Mouse (Mus musculus) adrenal gland, postnatal 25 days (tissue): ENCODE measurements around the gene Fam222b. TPM values are rescaled to one million over a fixed set of nuclear protein-coding genes. Genes with fewer than 3 reads are reported as not detected.
"Not testable (repeated sequence)": the region's sequence is repeated elsewhere in the genome, so short reads cannot be mapped to it uniquely, and the experiment has no call there.

ENCODE experiments used
- DNase-seq: peaks from one replicate; pipeline ENCODE4 v3.0.0; 2021; ENCODE audit warnings: mixed read lengths
- long read RNA-seq: library from polyadenylated mRNA; stranded (forward); transcript quantifications from one replicate; pipeline ENCODE4 v2.0.0, GENCODE M21; 2021
- total RNA-seq: library from RNA; stranded (reverse); gene quantifications from 2 replicates; pipeline ENCODE4 v1.2.3, GENCODE M21; 2021

The Fam222b gene
- 23.3 and 23.9 TPM in 2 replicates for total RNA-seq
- long read RNA-seq, partial matches to known transcripts: 0 of 14 reads
- long read RNA-seq, other reads (novel, unspliced or antisense): 12 of 14 reads

DNA sequence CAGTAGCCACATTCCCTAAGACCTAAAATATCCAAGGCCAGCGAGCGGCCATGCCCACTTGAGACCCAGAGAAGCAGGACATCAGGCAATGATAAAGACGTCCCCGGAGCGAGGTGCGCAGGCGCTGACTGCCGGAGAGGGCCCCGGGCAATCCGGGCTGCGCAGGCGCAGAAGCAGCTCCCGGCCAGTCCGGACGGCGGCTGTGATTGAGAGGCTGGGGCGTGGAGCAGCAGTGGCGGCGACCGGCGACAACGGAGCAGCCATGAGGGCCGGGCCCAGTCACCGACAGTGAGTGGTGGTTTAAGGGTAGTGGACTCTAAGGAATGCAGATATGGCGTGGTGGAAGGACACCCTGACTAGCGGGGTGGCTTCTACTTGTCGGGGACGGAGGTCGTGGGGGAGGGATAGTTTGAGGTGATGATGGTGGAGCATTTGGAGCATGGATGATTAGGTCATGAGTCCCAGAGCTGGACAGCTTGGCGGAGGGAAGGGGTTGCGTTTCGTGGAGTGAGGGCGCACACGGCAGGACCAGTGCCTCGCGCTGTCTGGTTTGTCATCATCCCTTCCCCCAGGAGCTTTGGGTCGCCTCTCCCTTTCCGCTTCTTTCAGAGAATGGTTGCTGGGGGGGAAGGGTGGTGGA lies at the start of gene Fam222b:
Fam222b (plus strand) TSS at position 157 of the 640 bp plus-strand sequence.
- DNase-seq: peak; percentile 96

- peak; percentile 90 for DNase-seq
These were observed 49.7 kb upstream of the Fam222b start for GRCm38 (mm10) chr11:78044758-78045251.

DNA sequence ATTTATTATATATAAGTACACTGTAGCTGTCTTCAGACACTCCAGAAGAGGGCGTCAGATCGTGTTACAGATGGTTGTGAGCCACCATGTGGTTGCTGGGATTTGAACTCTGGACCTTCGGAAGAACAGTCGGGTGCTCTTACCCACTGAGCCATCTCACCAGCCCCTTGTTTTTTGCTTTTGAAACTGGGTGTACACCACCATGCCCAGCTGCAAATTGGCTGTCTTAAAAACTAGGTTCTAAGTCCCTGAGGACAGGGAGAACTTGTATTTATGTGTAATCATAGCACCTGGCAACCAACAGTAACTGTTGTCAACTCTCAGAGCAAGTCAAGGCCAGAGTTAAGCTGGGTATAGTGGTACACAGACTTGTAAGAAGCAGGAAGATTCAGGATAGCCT lies 45.8 kb upstream of the Fam222b start:
- not testable (repeated sequence) for DNase-seq

- no peak for DNase-seq
These were observed 41.4 kb upstream of the Fam222b start for GRCm38 (mm10) chr11:78053078-78053477.

DNA sequence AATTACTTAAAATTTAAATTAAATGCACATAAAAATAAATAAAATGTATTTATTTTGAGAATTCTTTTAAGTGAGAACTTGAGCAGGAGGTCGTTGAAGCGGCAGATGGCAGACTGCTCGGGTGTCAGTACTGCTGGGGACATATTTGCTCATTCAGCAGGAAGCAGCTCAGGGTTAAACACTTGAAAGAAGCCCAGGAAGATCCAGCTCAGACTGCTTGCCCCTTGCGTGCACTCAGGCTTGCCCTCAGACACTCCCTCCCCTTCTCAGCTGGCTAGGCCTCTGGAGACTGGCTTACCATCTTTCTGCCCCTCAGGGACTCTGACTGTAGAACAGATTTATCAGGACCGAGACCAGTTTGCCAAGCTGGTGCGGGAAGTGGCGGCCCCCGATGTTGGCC lies 37.5 kb upstream of the Fam222b start:
- no peak for DNase-seq

- peak; percentile 78 for DNase-seq
These were observed 34.4 kb upstream of the Fam222b start for GRCm38 (mm10) chr11:78059833-78060757.

GRCm38 (mm10) chr11:78062563-78062962 lies 31.9 kb upstream of the Fam222b start:
- no peak for DNase-seq

- DNase-seq: no peak
These were observed 28.6 kb upstream of the Fam222b start for GRCm38 (mm10) chr11:78065906-78066305.

DNA sequence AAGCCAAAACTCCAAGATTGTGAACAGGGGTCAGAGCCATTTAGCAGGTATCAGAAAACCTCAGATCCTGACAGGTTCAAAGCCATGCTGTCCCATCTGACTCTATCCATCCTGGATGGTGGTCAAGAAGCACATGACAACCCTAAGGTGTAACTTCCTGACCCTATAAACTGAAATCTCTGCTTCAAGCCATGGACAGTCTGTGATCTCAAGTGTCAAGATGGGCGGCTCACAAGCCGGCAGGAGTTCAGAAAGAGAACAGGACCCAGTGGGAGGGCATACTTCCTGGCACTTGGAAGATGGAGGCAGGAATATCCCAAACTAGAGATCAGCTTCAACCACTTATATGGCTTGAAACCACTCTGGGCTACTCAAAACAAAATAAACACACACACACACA lies 27.8 kb upstream of the Fam222b start:
- no peak for DNase-seq

DNA sequence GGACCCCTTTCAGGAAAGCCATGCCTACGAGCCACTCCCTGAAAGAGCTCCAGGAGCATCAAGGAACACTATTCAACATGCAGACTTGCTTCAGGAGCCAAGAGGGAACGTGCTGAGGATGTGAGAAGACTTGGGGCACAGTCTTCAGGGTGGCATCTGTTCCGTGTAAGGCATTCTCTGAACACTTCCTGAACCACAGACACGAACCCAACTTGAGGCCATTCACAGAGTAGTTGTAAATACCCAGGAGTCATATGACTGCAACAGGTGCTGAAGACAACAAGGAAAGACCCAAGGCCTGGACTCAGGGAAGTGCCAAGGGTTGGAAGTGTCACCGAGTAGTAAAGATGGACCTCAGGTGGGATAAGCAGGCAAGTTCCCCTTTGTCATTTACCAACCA lies 26.9 kb upstream of the Fam222b start:
- DNase-seq: no peak

DNA sequence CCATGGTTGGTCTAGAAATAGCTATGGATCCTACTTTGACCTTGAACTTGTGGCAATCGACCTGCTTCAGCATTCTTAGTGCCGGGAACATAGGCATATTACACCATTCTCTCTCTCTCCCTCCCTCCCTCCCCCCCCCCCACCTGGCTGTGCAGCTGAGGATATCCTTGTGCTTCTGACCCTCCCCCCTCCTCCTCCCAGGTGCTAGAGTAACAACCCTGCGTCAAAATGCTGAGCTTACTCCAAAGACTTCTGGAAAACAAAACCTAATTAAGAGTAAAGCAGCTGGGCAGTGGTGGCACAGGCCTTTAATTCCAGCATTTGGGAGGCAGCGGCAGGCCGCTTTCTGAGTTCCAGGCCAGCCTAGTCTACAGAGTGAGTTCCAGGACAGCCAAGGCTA lies 25.3 kb upstream of the Fam222b start:
- DNase-seq: no peak

DNA sequence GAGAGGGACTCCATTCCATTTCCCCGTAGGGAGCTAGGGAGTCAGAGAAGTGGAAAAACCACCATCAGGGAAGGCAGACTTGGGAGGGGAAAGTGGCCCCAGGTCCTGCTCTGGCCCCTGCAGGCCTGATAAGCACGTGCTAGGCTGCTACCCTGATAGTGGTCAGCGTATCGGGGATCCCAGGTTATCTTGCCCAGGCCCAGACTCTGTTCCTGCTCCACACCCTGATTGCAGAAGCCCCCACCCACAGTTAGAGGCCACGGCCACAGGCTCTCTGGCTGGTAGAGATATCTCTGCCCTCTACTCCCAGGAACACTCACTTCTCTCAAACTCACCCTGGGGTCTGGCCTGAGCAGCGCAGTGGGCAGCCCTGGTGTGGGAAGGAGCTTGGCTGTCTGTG lies 24.8 kb upstream of the Fam222b start:
- no peak for DNase-seq

GRCm38 (mm10) chr11:78071938-78072337 lies 22.5 kb upstream of the Fam222b start:
- no peak for DNase-seq

DNA sequence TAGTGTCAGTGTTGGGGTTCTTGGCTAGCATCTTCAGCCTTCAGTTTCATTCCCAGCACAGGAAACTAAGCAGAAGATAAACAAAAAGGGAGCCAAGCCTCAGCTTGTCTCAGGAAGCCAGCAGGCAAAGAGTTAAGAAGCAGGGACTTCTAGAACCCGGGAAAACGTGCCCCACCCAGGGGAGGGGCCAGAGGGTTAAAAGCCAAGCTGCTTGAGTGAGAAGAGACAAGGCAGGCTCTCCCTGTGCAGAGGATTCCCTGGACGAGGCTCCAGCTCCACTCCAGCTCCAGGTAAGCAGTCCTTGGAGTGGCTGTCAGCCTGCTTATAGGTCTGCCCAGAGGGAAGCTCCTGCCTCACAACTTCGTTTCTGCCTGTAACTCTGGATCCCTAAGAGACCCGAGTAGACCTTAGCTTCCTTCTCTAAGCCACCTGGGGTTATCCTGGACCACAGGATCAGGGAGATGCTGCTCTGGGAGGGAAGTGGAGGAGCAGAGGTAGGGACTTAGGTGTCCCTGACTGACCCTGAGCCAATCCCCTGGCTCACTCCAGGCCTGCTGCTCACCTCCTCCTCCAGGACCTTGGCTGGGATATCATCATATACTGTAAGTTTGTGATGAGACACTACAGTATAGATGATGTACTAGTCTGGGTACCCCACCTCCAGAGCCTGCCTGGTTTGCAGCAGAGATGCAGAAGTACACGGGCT lies 21.9 kb upstream of the Fam222b start:
- DNase-seq: no peak

- no peak for DNase-seq
These were observed 20.7 kb upstream of the Fam222b start for GRCm38 (mm10) chr11:78073577-78074276.

DNA sequence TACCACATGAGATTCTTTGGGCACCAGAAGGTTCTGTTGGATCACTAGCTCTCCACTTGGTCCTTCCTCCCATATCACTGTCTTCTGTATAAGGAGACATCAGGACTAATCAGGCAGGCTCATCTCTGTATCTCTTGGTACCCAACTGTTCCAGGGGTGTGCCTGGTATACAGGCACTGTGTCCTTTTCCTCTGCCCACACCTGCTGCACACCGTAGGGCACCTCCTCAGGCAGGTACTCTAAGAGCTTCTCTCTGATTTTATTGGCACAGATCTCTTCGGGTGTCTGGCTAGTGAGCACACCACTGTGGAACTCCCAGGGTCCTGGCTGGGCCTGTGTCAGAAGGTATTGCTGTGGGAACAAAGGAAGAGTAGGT lies 20.2 kb upstream of the Fam222b start:
- no peak for DNase-seq

DNA sequence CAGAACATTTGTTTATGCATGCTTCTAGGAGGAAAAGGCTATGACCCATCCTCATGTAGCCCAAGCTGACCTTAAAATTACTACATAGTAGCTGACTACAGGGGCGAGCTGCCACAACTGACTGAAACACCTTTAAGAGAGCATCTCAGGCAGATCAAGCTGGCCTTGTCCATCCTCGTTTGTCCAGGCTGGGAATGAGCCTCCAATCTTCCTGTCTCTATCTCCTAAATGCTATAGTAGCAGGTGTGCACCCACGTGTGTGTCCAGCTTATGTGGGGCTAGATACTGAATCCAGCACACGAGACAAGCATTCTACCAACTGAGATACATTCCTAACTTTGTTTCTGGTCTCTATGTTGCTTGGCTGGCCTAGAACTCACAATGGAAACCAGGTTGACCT lies 19.8 kb upstream of the Fam222b start:
- no peak for DNase-seq

- DNase-seq: peak; percentile 84
These were observed 14.2 kb upstream of the Fam222b start, which contains the start of gene Eral1 for GRCm38 (mm10) chr11:78079961-78080921. Eral1 (minus strand) TSS chr11:78080383.

DNA sequence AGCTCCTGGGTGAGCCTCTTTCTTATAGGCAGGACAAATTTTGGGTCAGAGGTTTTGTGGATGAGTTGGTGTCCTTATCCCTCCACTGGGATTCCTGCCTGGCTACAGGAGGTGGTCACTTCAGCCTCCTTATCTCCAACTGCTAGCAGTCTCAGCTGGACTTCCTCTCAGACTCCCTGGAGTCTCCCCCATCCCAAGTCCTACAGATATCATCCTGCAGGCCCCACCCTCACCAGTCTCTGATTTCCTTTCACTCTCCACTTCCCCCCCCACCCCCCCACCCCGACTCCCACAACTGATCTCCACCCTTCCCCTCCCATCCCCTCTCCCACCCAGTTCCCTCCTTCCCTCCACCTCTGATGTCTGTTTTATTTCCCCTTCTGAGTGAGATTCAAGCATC lies 10.9 kb upstream of the Fam222b start:
- no peak for DNase-seq

DNA sequence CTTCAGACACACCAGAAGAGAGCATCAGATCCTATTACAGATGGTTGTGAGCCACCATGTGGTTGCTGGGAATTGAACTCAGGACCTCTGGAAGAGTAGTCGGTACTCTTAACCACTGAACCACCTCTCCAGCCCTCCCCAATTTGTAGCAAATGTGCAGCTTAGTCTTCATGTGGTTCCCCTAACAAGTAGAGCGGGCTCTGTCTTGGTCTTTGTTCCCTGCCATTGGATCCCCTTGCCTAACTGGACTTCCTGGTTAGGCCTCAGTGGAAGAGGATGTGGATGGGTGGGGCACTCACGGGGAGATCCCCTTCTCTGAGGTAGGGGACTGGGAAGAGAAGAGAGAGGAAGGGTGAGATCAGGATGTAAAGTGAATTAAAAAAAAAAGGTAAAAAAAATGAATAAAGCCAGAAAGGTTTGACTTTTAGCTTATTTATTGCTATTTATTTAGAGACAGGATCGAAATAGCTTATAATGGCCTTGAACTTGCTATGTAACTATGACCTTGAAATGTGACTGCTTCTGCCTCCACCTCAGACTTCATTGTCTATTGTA lies 7.5 kb upstream of the Fam222b start:
- no peak for DNase-seq
